Mouse (Mus musculus) neural tube, embryonic 10.5 days (tissue): Measurements from ENCODE around the gene Ostm1.
A peak's percentile ranks its signal among the peaks of the same experiment; 100 is the strongest.

ENCODE experiments used
- DNase-seq: peaks from one replicate; pipeline ENCODE4 v3.0.0-alpha.2; 2017; ENCODE audit warnings: low spot score; ENCODE audit errors: extremely low spot score

The Ostm1 gene

GRCm38 (mm10) chr10:42583157-42583872, at the start of gene Ostm1, which contains the start of gene Nr2e1:
Gene Ostm1, plus strand, starts transcription at chr10:42583822.
Gene Nr2e1, minus strand, starts transcription at chr10:42583632.
- no peak for DNase-seq

- DNase-seq: no peak
Measured at GRCm38 (mm10) chr10:42533836-42534453, 49.7 kb upstream of the Ostm1 start.

- DNase-seq: no peak
Measured at GRCm38 (mm10) chr10:42537571-42538316, 45.9 kb upstream of the Ostm1 start.

GRCm38 (mm10) chr10:42545707-42546503, 37.7 kb upstream of the Ostm1 start:
- DNase-seq: no peak

GRCm38 (mm10) chr10:42546507-42546906, 37.1 kb upstream of the Ostm1 start:
- DNase-seq: no peak

- no peak for DNase-seq
Measured at GRCm38 (mm10) chr10:42559581-42560200, 23.9 kb upstream of the Ostm1 start.

- peak; percentile 75 for DNase-seq
Measured at GRCm38 (mm10) chr10:42562272-42562671, 21.4 kb upstream of the Ostm1 start.

GRCm38 (mm10) chr10:42572567-42572966, 11.1 kb upstream of the Ostm1 start:
- peak; percentile 41 for DNase-seq

GRCm38 (mm10) chr10:42572971-42573370, 10.7 kb upstream of the Ostm1 start:
- peak; percentile 40 for DNase-seq

- no peak for DNase-seq
Measured at GRCm38 (mm10) chr10:42574639-42575038, 9.0 kb upstream of the Ostm1 start.

- peak; percentile 56 for DNase-seq
Measured at GRCm38 (mm10) chr10:42577525-42578280, 5.9 kb upstream of the Ostm1 start.

- peak; percentile 40 for DNase-seq
Measured at GRCm38 (mm10) chr10:42578281-42578675, 5.3 kb upstream of the Ostm1 start.

GRCm38 (mm10) chr10:42578698-42579474, 4.7 kb upstream of the Ostm1 start:
- DNase-seq: peak; percentile 16

GRCm38 (mm10) chr10:42579475-42580130, 4.0 kb upstream of the Ostm1 start:
- peak; percentile 58 for DNase-seq

GRCm38 (mm10) chr10:42580131-42580950, 3.3 kb upstream of the Ostm1 start:
- peak; percentile 67 for DNase-seq

- no peak for DNase-seq
Measured at GRCm38 (mm10) chr10:42580951-42581277, 2.7 kb upstream of the Ostm1 start.

GRCm38 (mm10) chr10:42581694-42582565, 1.7 kb upstream of the Ostm1 start:
- DNase-seq: peak; percentile 77
